Mouse (Mus musculus) cerebellum, adult (tissue): ENCODE data around the gene Hpcal1.

ENCODE experiments used
- ATAC-seq: cut with Nextera tagmentation; 2 replicates; pipeline ENCODE4 v1.9.2; 2017; ENCODE audit warnings: mild to moderate bottlenecking, moderate library complexity, mixed read lengths; ENCODE audit not compliant: insufficient number of reproducible peaks, low FRiP score, low TSS enrichment

The Hpcal1 gene

GRCm38 (mm10) chr12:17711731-17712388 is 21.2 kb downstream of the Hpcal1 start:
- no peak for ATAC-seq

- ATAC-seq, result no peak
These were observed 21.9 kb downstream of the Hpcal1 start for GRCm38 (mm10) chr12:17712571-17712970.

- no peak for ATAC-seq
These were observed 25.2 kb downstream of the Hpcal1 start for GRCm38 (mm10) chr12:17715720-17716478.

- no peak for ATAC-seq
These were observed 26.6 kb downstream of the Hpcal1 start for GRCm38 (mm10) chr12:17717257-17717656.

GRCm38 (mm10) chr12:17718146-17718545 is 27.5 kb downstream of the Hpcal1 start:
- no peak for ATAC-seq

GRCm38 (mm10) chr12:17721058-17721457 is 30.4 kb downstream of the Hpcal1 start:
- no peak for ATAC-seq

- ATAC-seq, result no peak
These were observed 32.0 kb downstream of the Hpcal1 start for GRCm38 (mm10) chr12:17722452-17723181.

- no peak for ATAC-seq
These were observed 32.5 kb downstream of the Hpcal1 start for GRCm38 (mm10) chr12:17723182-17723570.

- ATAC-seq, result no peak
These were observed 33.3 kb downstream of the Hpcal1 start for GRCm38 (mm10) chr12:17723999-17724398.

GRCm38 (mm10) chr12:17724412-17725090 is 33.9 kb downstream of the Hpcal1 start:
- ATAC-seq, result no peak

- ATAC-seq, result no peak
These were observed 34.9 kb downstream of the Hpcal1 start for GRCm38 (mm10) chr12:17725592-17725991.

GRCm38 (mm10) chr12:17726576-17727320 is 36.1 kb downstream of the Hpcal1 start:
- ATAC-seq, result 0 out of 2 replicates have a peak, but pooled peaks have one; percentile 51

GRCm38 (mm10) chr12:17727676-17728339 is 37.2 kb downstream of the Hpcal1 start:
- ATAC-seq, result 0 out of 2 replicates have a peak, but pooled peaks have one; percentile 9

GRCm38 (mm10) chr12:17729211-17729900 is 38.7 kb downstream of the Hpcal1 start:
- ATAC-seq, result no peak

- ATAC-seq, result no peak
These were observed 41.4 kb downstream of the Hpcal1 start for GRCm38 (mm10) chr12:17732006-17732405.

- no peak for ATAC-seq
These were observed 41.9 kb downstream of the Hpcal1 start for GRCm38 (mm10) chr12:17732546-17732945.

GRCm38 (mm10) chr12:17733114-17733904 is 42.7 kb downstream of the Hpcal1 start:
- peak; percentile 16; the same call in 1 of the 2 replicates for ATAC-seq

GRCm38 (mm10) chr12:17736396-17736795 is 45.7 kb downstream of the Hpcal1 start:
- ATAC-seq, result no peak
